Mouse (Mus musculus): ENCODE data around the gene Dot1l. TPM values are rescaled to one million over a fixed set of nuclear protein-coding genes. Genes with fewer than 3 reads are reported as not detected.

Dot1l gene
- polyA plus RNA-seq, 1 experiment from 2014 or later = 26.3 TPM

- Histone ChIP-seq H3K36me3 (no peaks in the 10 kb centered on the region), H3K4me3 (peak within 1 kb of the TSS; percentile 38), H3K27me3 (replicated peaks) (peaks cover 45% of the 10 kb centered on the region), H3K27ac (no peak within 1 kb of the TSS), H3K4me2 (replicated peaks) (peak within 1 kb of the TSS; percentile 75), H3K9ac (peak within 1 kb of the TSS; percentile 53), H3K9me3 (no peaks in the 10 kb centered on the region), H3K4me1 (peaks cover 11% of the 10 kb centered on the region)
- no peak for ATAC-seq (ENCODE audit: low FRiP score, low read depth)
- 4% methylated on average over 51 of the region's 51 CpGs for WGBS
Observed at GRCm38 (mm10) chr10:80843931-80844547, 89.0 kb downstream of the Dot1l start, which contains the start of gene Lingo3. Lingo3 (minus strand) TSS chr10:80844039.

MicroRNA genes within 50 kb of the gene (microRNA counts, 519-probe panel; counts per million panel counts)
- 342 counts per million, percentile 67 among the panel's probes with 10 or more counts for microRNA mmu-miR-1982

Small RNA genes lying within 50 kb of the gene (microRNA-seq; reads per million reads assigned to microRNA genes)
- gene Mir1982 = 2.0 reads per million

Other genes starting within 250 kb of the Dot1l start
- gene Atp8b3, start 216.1 kb upstream of the Dot1l start, polyA plus RNA-seq (2016; fragmentation: Nextera tagmentation; extraction: Ambion mirVana) = 1.0 TPM in 2 replicates
- 35.6 and 35.9 TPM in 2 replicates for gene Rexo1, start 193.6 kb upstream of the Dot1l start, polyA plus RNA-seq (2016; fragmentation: Nextera tagmentation; extraction: Ambion mirVana)
- 7.3 and 7.5 TPM in 2 replicates for gene Klf16, start 177.9 kb upstream of the Dot1l start, polyA plus RNA-seq (2016; fragmentation: Nextera tagmentation; extraction: Ambion mirVana)
- 126 and 127 TPM in 2 replicates for gene Abhd17a, start 164.9 kb upstream of the Dot1l start, polyA plus RNA-seq (2016; fragmentation: Nextera tagmentation; extraction: Ambion mirVana)
- 60.8 and 63.9 TPM in 2 replicates for gene Scamp4, start 152.3 kb upstream of the Dot1l start, polyA plus RNA-seq (2016; fragmentation: Nextera tagmentation; extraction: Ambion mirVana)
- gene Adat3, start 152.3 kb upstream of the Dot1l start, polyA plus RNA-seq (2016; fragmentation: Nextera tagmentation; extraction: Ambion mirVana) = 5.4 and 6.7 TPM in 2 replicates
- 3.6 and 6.0 TPM in 2 replicates for gene Gm49322, start 149.2 kb upstream of the Dot1l start, polyA plus RNA-seq (2016; fragmentation: Nextera tagmentation; extraction: Ambion mirVana)
- 173 and 192 TPM in 2 replicates for gene Csnk1g2, start 132.4 kb upstream of the Dot1l start, polyA plus RNA-seq (2016; fragmentation: Nextera tagmentation; extraction: Ambion mirVana)
- gene Btbd2, start 98.1 kb upstream of the Dot1l start, polyA plus RNA-seq (2016; fragmentation: Nextera tagmentation; extraction: Ambion mirVana) = 92.8 and 100 TPM in 2 replicates
- 86.5 and 88.5 TPM in 2 replicates for gene Mknk2, start 77.1 kb upstream of the Dot1l start, polyA plus RNA-seq (2016; fragmentation: Nextera tagmentation; extraction: Ambion mirVana)
- gene Mob3a, start 53.2 kb upstream of the Dot1l start, polyA plus RNA-seq (2016; fragmentation: Nextera tagmentation; extraction: Ambion mirVana) = 59.4 and 61.5 TPM in 2 replicates
- gene Izumo4, start 53.0 kb upstream of the Dot1l start, polyA plus RNA-seq (2016; fragmentation: Nextera tagmentation; extraction: Ambion mirVana) = 28.6 and 29.3 TPM in 2 replicates
- 93.9 and 95.1 TPM in 2 replicates for gene Ap3d1, start 12.9 kb upstream of the Dot1l start, polyA plus RNA-seq (2016; fragmentation: Nextera tagmentation; extraction: Ambion mirVana)
- gene Sf3a2, start 43.0 kb downstream of the Dot1l start, polyA plus RNA-seq (2016; fragmentation: Nextera tagmentation; extraction: Ambion mirVana) = 66.8 and 72.4 TPM in 2 replicates
- 155 TPM in 2 replicates for gene Plekhj1, start 43.4 kb downstream of the Dot1l start, polyA plus RNA-seq (2016; fragmentation: Nextera tagmentation; extraction: Ambion mirVana)
- gene Amh, start 50.0 kb downstream of the Dot1l start, polyA plus RNA-seq (2016; fragmentation: Nextera tagmentation; extraction: Ambion mirVana) = not detected in 2 replicates
- gene Jsrp1, start 58.3 kb downstream of the Dot1l start, polyA plus RNA-seq (2016; fragmentation: Nextera tagmentation; extraction: Ambion mirVana) = 1.4 and 1.6 TPM in 2 replicates
- 1,342 and 1,429 TPM in 2 replicates for gene Oaz1, start 71.5 kb downstream of the Dot1l start, polyA plus RNA-seq (2016; fragmentation: Nextera tagmentation; extraction: Ambion mirVana)
- gene Lingo3, start 88.8 kb downstream of the Dot1l start, polyA plus RNA-seq (2016; fragmentation: Nextera tagmentation; extraction: Ambion mirVana) = 0.65 and 1.3 TPM in 2 replicates
- gene Lsm7, start 100.0 kb downstream of the Dot1l start, polyA plus RNA-seq (2016; fragmentation: Nextera tagmentation; extraction: Ambion mirVana) = 265 and 274 TPM in 2 replicates
- 51.2 and 51.3 TPM in 2 replicates for gene Sppl2b, start 100.1 kb downstream of the Dot1l start, polyA plus RNA-seq (2016; fragmentation: Nextera tagmentation; extraction: Ambion mirVana)
- gene Tmprss9, start 116.6 kb downstream of the Dot1l start, polyA plus RNA-seq (2016; fragmentation: Nextera tagmentation; extraction: Ambion mirVana) = 0.06 and 0.10 TPM in 2 replicates
- 282 and 323 TPM in 2 replicates for gene Timm13, start 145.8 kb downstream of the Dot1l start, polyA plus RNA-seq (2016; fragmentation: Nextera tagmentation; extraction: Ambion mirVana)
- gene Lmnb2, start 163.0 kb downstream of the Dot1l start, polyA plus RNA-seq (2016; fragmentation: Nextera tagmentation; extraction: Ambion mirVana) = 57.1 and 61.3 TPM in 2 replicates
- gene Gadd45b, start 174.9 kb downstream of the Dot1l start, polyA plus RNA-seq (2016; fragmentation: Nextera tagmentation; extraction: Ambion mirVana) = 7.9 and 8.0 TPM in 2 replicates

Data from neural tube, embryonic 12.5 days (tissue).